Mouse (Mus musculus) layer of hippocampus, adult 2 months (tissue): ENCODE measurements around the gene Asna1. TPM values are rescaled to one million over a fixed set of nuclear protein-coding genes. Genes with fewer than 3 reads are reported as not detected.

ENCODE experiments used
- DNase-seq, 2 experiments: peaks; one replicate each; pipeline ENCODE4 v3.0.0; 2022; ENCODE audit warnings: low spot score in 2 of 2
- H3K27ac ChIP-seq: fragments of 200-600 bp; 2 replicates; pipeline ENCODE4 v1.8.1; 2022
- H3K4me3 ChIP-seq: fragments of 200-600 bp; 2 replicates; pipeline ENCODE4 v1.8.1; 2022; ENCODE audit warnings: mild to moderate bottlenecking
- CTCF ChIP-seq: fragments of 200-600 bp; conservative IDR thresholded peaks from 2 replicates; pipeline ENCODE4 v1.8.1; 2022; ENCODE audit warnings: antibody characterized with exemption, mild to moderate bottlenecking, moderate library complexity
- total RNA-seq, 2 experiments: library from RNA; stranded (reverse); gene quantifications; 2 replicates each; pipeline ENCODE4 v1.2.3; 2021

Gene Asna1
- total RNA-seq, 2 experiments from 2014 or later: 119 to 122 TPM

DNA sequence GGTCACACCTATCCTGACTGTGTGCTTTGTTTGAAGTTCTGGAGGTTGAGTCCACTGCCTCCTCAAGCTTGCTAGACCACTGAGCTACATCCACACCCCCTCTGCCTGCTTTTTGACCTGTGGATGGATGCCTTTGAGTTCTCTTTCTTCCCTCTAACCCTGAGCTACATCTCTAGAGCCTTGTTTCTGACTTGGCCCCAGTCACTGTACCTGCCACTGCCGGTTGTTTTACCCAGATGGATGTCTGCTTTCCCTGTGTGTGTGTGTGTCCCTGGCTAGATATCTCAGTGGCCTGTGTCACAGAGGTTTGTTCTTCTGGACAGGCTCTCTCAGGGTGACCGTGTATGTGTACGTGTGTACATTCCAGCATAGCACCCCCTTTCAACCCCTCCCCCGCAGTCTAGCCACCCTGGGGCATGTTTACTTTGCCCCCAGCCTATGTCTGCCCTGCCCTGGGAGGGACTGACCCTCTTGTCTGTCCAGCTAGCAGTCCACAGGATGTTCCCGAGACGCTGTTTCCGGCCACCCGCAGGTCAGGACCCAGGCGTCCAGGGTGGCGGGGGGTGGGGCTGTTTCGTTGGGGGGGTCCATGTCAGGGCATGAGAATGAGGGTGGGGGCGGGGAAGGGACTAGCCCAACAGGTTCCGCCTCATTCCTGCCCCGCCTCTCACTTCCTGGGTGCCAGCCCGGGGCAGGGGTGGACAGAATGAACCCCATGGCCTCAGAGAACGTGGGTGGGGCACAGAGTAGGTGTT is 40.6 kb downstream of the Asna1 start:
- Histone ChIP-seq H3K4me3 (peak overlapping the region; percentile 76), H3K27ac (peak overlapping the region; percentile 100)
- no peak for TF ChIP-seq CTCF
- DNase-seq: no peak

GRCm38 (mm10) chr8:84982499-84983011 is 42.5 kb downstream of the Asna1 start:
- H3K4me3 ChIP-seq: no peak overlapping the region
- TF ChIP-seq CTCF: no peak
- peak overlapping the region; percentile 6; the same call in 1 of the 2 replicates for H3K27ac ChIP-seq
- no peak for DNase-seq

GRCm38 (mm10) chr8:84981644-84982498 is 43.2 kb downstream of the Asna1 start:
- no peak for TF ChIP-seq CTCF
- no peak overlapping the region for H3K4me3 ChIP-seq
- DNase-seq: no peak
- peak overlapping the region; percentile 99; the same call in 1 of the 2 replicates for H3K27ac ChIP-seq

GRCm38 (mm10) chr8:84980622-84981358 is 44.3 kb downstream of the Asna1 start:
- no peak for TF ChIP-seq CTCF
- peak overlapping the region; percentile 99 for H3K27ac ChIP-seq
- no peak for DNase-seq
- no peak overlapping the region; the same call in 1 of the 2 replicates for H3K4me3 ChIP-seq

DNA sequence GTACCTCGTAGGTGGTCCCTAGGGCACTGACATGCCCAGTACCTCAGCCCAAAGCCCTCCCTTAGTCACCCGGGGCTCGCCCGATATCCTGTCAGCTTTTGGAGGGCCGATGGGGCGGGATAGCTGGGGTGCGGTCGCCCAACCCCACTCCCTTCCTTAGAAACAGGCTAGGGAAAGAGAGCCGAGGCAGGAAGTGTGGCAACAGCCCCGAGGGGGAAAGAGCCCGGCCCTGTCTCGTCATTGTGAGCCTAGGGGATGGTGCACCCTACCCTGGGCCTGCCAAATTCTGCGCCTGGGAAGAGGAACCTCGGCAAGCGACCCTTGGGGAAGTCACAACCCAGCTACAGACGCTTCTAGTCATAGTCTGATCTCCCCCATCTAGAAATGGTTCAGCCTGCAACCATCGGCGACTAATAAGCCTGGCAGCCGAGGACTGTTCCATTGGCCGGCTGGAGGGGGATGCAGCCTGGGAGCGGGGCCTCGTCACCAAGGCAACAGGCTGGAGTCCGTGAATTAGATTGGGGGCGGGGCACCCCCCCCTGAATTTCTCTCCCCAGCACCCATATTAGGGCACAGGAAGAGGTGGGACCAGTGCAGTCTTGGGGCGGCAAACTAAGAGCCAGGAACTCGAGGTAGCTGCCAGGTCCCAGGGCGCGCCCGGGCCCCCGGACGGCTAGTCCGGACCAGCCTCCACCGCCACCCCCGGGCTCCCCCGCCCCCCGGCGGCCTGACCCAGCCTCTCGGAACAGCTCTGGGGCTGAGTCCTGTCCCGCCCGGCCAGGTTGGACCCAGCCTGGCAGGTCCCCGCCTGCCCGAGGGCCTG is 45.3 kb downstream of the Asna1 start:
- H3K4me3 ChIP-seq: peak overlapping the region; percentile 85
- peak overlapping the region; percentile 99 for H3K27ac ChIP-seq
- TF ChIP-seq CTCF: no peak
- DNase-seq: peak; percentile 95 to 96

DNA sequence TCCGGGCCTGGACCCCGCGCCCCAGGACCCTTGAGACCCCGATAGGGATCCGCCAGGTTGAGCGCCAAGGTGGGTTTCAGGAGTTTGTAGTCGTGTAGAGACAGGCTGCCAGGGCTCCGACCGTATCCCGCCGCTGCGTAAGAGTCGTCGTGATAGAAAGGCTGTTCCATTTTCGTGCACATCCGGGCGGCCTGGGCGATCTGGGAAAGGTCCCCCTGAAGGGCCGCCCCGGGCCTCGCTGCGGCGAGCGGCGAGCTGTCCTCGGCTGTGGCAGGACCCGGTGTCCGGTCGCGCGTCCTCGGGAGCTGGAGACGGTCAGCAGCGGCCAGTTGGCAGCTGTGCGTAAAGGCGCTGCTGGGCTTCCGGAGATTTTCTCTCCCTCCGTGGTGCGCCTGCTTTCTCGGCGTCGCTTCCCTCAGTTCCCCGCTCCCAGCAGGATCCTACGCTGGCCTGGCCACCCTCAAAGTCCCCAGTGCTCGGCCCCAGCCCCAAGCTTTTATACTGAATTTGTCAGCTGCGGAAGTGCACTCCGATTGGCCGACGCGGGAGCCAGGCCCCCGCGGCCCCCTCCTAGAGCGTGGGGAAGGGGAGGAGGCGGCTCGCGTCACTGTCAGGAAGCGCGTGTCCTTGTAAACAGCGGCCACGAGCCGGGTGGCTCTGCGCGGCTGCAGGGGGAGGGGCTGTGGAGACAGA is 46.7 kb downstream of the Asna1 start, which contains the start of gene Junb:
Junb (minus strand) TSS at position 471 of the 693 bp plus-strand sequence.
- peak within 1 kb of the TSS; percentile 85 for H3K4me3 ChIP-seq
- peak; percentile 93 to 97 for DNase-seq
- peak within 1 kb of the TSS; percentile 99 for H3K27ac ChIP-seq
- TF ChIP-seq CTCF: no peak

DNA sequence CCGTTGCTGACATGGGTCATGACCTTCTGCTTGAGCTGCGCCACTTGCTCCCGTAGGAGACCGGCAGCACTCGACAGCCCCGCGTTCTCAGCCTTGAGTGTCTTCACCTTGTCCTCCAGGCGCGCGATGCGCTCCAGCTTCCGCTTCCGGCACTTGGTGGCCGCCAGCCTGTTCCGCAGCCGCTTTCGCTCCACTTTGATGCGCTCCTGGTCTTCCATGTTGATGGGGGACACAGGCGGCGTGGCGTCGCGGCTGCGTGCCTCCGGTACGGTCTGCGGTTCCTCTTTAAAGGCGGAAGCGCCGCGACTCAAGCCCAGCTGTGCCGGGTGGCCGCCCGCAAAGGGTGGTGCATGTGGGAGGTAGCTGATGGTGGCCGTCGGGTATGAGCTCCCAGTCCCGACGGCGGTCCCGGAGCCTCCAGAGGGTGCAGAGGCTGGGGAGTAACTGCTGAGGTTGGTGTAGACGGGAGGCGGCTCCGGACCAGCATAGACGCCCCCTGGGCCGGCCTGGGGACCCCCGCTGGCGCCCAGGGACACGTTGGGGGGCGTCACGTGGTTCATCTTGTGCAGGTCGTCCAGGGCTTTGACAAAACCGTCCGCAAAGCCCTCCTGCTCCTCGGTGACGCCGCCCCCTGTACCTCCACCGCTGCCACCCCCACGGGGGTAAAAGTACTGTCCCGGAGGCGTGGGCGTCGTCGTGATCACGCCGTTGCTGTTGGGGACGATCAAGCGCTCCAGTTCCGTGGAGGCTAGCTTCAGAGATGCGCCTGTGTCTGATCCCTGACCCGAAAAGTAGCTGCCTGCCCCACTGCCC is 47.4 kb downstream of the Asna1 start:
- Histone ChIP-seq H3K27ac (peak overlapping the region; percentile 99), H3K4me3 (peak overlapping the region; percentile 85)
- DNase-seq: peak; percentile 58 to 65
- TF ChIP-seq CTCF: no peak

- H3K27ac ChIP-seq: peak overlapping the region; percentile 99
- no peak for DNase-seq
- no peak for TF ChIP-seq CTCF
- H3K4me3 ChIP-seq: peak overlapping the region; percentile 85
Measured at GRCm38 (mm10) chr8:84976763-84977434, 48.2 kb downstream of the Asna1 start.

DNA sequence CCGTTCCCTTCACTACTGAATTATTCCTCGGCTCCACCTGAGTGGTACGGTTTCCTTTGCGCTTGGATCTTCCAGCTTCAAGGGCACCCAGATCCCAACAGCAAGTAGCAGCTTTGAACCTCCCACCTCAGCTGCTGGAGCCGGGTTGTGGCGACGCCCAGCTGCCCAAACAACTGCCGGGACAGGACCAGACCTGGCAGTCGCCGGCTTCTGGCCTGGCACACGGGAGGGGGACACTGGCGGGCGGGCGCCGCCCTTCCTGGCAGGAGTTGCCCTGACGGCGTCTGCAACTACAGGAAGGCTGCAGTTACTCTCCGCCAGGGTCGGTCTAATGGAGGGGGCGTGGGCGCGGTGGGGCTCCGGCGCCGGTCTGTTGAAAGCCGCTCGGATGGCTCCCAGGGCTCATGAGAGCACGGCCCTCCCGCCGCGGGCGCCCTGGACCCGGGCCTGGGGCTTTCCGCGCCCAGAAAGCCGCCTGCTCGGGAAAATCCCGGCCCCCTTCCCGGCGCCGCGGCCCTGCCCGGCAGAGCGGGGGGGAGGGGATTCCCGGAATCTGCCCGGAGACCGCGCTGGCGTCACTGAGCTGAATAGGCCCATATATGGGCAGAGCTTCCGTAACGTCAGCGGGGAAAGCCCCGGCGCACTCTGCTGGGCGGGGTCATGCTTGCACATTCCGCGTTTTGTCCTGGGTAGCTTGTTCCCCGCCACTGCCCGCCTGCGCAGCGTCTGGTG is 48.9 kb downstream of the Asna1 start:
- peak overlapping the region; percentile 99 for H3K27ac ChIP-seq

DNA sequence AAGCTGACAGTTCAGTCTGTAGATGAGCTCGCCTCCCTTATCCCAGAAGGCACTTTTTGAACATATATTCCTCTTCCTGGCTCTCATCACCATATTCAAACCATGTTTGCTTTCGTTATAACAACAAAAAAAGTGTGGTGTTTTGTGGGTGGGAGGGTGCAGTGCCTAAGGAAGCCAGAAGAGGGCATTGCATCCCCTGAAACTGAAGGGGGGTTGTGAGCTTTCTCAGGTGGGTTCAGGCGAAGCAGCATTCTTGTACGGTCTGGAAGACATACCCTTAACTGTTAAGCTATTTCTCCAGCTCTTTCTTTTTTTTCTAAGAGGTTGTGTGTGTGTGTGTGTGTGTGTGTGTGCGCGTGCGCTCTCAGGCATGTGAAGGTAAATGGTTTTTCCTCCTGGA is 49.6 kb downstream of the Asna1 start:
- DNase-seq: peak in 1 of 2 experiments; percentile 73
- peak; percentile 91 for TF ChIP-seq CTCF
- Histone ChIP-seq H3K4me3 (peak overlapping the region; percentile 85), H3K27ac (peak overlapping the region; percentile 99)

More for the DNA sequence above, 48.9 kb downstream of the Asna1 start:
- H3K4me3 ChIP-seq: peak overlapping the region; percentile 85
- DNase-seq: peak; percentile 96 to 98
- peak; percentile 39 for TF ChIP-seq CTCF
